Comparison of ENCODE assay signal across 20 mouse cellular contexts in genomic region chr11:21309516-21309915, GRCm38 (mm10).
"Had no signal": no experiment of that assay in that cellular context is flagged by ENCODE, and none has a peak within 500 bp of the region (broad histone marks: within the 10 kb centered on the region; RNA-seq: fewer than 3 reads in every experiment).

No protein-coding gene starts in this region.

- H3K4me3 ChIP-seq: liver, embryonic 13.5 days; liver, embryonic 15.5 days; lung, embryonic 15.5 days; megakaryocyte, embryonic 14.5 days; midbrain, embryonic 13.5 days; neural tube, embryonic 12.5 days; stomach, embryonic 15.5 days had no signal

- H3K4me2 ChIP-seq: liver, embryonic 11.5 days; liver, embryonic 13.5 days; liver, embryonic 15.5 days; lung, embryonic 15.5 days; midbrain, embryonic 13.5 days; neural tube, embryonic 12.5 days; stomach, embryonic 15.5 days had no signal

- H3K9ac ChIP-seq: liver, embryonic 13.5 days; liver, embryonic 15.5 days; liver, postnatal 0 days; lung, embryonic 15.5 days; midbrain, embryonic 13.5 days; neural tube, embryonic 12.5 days; stomach, embryonic 15.5 days had no signal

- H3K27me3 ChIP-seq: liver, embryonic 13.5 days; liver, embryonic 15.5 days; lung, embryonic 15.5 days; megakaryocyte, embryonic 14.5 days; midbrain, embryonic 13.5 days; neural tube, embryonic 12.5 days; stomach, embryonic 15.5 days had no signal

- H3K9me3 ChIP-seq: liver, embryonic 13.5 days; liver, embryonic 15.5 days; lung, embryonic 15.5 days; megakaryocyte, embryonic 14.5 days; midbrain, embryonic 13.5 days; neural tube, embryonic 12.5 days; stomach, embryonic 15.5 days had no signal

- DNase-seq: liver; liver, embryonic 13.5 days; liver, postnatal 0 days; lung, adult 2 months; lung, postnatal 14 days; lung, postnatal 36 days; right cerebral cortex, postnatal 14 days; thymus, adult 2 months; thymus, postnatal 25 days; thymus, postnatal 4 days had no signal

- H3K27ac ChIP-seq: liver, embryonic 13.5 days; liver, embryonic 15.5 days; lung, embryonic 15.5 days; macrophage; midbrain, embryonic 13.5 days; neural tube, embryonic 12.5 days; stomach, embryonic 15.5 days; stomach, postnatal 0 days had no signal

- ATAC-seq: liver, postnatal 0 days; lung, postnatal 0 days; midbrain, embryonic 13.5 days had no signal

- H3K4me1 ChIP-seq: lung, embryonic 15.5 days; midbrain, embryonic 13.5 days; neural tube, embryonic 12.5 days; stomach, embryonic 15.5 days had no signal
